Mouse (Mus musculus): ENCODE measurements around the gene Cttnbp2nl.

The Cttnbp2nl gene

GRCm38 (mm10) chr3:105017314-105017713, 35.6 kb downstream of the Cttnbp2nl start:
- in situ Hi-C loops (cut with MseI, MboI), result no loop called here

DNA sequence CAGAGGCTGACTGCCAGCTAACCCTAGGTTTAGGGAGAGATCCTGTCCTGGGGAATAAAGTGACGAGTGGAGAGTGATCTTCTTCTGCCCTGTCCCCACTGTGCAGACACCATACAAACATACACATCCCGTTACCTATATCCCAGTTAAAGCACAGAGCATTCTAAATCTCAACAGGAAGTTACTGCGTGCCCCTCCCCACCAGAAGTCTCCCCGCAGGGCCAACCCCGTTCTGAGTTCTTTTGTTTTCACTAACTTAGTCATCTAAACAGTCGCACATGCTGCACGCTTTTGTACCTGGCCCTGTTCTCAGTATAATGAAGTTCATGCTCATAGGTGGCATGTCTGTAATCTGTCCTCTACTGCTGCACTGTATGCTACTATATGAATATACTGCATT, 36.7 kb downstream of the Cttnbp2nl start:
- in situ Hi-C loops (cut with MseI, MboI), result no loop called here

DNA sequence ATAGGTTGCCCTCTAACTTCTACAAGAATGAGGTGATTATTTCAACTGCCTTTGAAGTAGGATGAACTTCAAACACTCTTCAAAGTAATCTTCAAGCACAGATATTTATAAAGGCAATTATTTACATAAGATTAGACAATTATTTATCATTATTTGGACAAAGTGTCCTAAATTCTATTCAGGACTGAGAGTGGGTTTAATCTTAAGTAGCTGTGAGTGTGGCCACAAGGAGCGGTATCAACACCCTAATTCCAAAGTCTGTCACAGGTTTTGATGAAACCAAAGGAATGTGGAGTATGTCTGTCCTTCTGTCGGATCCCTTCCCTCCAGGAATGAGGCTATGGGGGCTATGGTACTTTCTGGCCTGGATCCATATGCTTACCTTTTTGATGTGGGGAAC, 38.0 kb downstream of the Cttnbp2nl start:
- in situ Hi-C loops (cut with MseI, MboI), result no loop called here

DNA sequence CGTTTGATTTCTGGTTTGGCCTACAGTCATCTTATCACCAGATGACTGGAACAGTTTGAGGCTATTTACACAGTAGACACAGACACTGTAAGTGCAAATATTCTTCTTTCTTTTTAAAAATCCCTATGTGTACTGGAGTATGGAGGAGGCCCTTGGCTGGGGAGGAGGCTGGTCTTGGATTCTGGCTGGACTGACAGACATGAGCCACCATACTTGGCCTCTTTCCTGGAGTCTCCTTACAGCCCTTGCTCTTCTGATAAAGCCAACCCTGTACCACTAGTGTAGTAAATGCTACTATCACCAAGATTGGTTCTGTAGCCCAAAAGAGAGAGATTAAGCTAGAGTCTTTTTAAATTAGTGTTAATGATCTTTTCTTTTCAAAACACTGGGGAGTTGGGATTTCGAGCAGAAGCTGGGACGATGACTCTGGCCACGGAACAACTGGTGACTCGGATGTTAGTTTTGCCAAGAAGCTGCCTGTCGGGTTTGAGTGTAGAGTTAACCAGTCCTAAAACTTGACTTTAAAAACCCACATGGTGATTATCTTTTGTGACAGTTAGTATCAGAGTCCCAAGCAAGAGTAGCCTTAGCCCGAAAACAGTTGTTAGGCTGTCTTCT, 40.1 kb downstream of the Cttnbp2nl start:
- in situ Hi-C loops (cut with MseI, MboI), result no loop called here

- in situ Hi-C loops (cut with MseI, MboI), result no loop called here
These were observed 41.1 kb downstream of the Cttnbp2nl start for GRCm38 (mm10) chr3:105011883-105012282.

DNA sequence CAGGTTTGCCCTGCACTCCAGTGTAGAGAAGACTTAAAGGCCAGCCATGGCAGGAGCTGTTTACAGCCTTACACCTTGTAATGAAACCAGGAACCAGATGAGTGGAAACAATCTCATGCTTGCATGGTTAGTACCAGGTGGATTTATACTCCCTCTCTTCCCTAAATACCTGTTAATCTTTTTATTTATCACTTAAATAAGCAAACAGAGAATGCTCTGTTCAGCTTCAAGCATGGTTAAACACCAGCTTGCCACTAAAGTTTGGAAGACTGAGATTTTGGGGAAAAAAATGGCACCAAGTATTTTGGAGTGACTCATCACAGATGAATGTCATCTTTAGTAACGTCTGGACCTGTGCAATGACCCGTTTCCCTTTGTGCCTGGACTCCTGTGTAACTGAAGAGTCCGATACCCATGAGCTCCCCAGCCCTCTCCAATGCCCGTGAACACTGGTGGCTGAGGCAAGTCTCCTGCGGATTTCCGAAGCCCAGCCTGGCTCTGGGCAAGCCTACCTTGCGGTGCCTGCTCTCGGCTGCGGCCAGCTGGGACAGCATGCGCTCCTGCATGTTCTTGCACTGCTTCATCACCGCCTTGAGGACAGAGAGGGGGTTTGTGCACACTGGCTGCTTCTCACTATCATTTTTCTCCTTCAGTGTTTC, 42.1 kb downstream of the Cttnbp2nl start:
- in situ Hi-C loops (cut with MseI, MboI), result no loop called here

- in situ Hi-C loops (cut with MseI, MboI), result no loop called here
These were observed 44.9 kb downstream of the Cttnbp2nl start for GRCm38 (mm10) chr3:105008070-105008469.

- in situ Hi-C loops (cut with MseI, MboI), result no loop called here
These were observed 46.8 kb downstream of the Cttnbp2nl start for GRCm38 (mm10) chr3:105006101-105006500.

- in situ Hi-C loops (cut with MseI, MboI), result no loop called here
These were observed 47.3 kb downstream of the Cttnbp2nl start for GRCm38 (mm10) chr3:105005561-105006065.

GRCm38 (mm10) chr3:105005011-105005410, 47.9 kb downstream of the Cttnbp2nl start:
- in situ Hi-C loops (cut with MseI, MboI), result no loop called here

GRCm38 (mm10) chr3:105003960-105004463, 48.9 kb downstream of the Cttnbp2nl start:
- in situ Hi-C loops (cut with MseI, MboI), result no loop called here

DNA sequence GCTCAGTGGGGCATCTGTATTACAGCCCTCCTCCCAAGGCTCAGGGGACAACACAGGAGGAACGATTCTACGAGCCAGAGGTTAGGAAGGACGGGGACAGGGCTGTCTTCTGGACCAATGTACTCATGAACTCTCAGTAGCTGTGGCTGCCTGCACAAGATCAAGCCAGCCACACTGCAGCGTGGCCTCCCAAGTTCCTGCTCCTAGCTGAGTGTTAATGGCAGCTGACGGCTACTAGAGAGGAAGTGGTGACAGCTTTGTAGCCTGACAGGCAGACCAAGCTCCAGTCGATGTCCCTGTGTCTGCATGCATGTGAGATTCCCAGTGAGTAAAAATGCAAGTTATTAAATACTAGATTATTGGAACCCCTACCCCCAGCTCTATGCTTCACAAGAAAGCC, 51.6 kb downstream of the Cttnbp2nl start:
- in situ Hi-C loops (cut with MseI, MboI), result no loop called here

DNA sequence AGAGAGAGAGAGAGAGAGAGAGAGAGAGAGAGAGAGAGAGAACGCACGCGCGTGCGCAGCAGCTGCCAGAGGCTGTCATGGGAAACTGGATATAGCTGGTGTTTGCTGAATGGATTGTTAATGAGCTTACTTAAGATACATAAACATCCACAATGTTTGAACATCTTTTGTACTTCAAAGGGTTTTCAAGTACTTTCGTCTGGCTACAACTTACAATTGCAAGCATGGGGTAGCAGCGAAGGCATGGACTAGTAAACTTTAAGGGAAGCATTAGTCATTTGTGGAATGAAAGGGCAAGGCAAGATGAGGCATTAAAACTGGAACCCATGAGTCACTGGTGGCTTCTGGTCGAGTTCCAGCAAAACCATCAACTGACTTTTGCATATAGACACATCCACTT, 52.4 kb downstream of the Cttnbp2nl start:
- in situ Hi-C loops (cut with MseI, MboI), result no loop called here

- in situ Hi-C loops (cut with MseI, MboI), result no loop called here
These were observed 55.4 kb downstream of the Cttnbp2nl start for GRCm38 (mm10) chr3:104997563-104997962.

GRCm38 (mm10) chr3:104995707-104996106, 57.2 kb downstream of the Cttnbp2nl start:
- in situ Hi-C loops (cut with MseI, MboI), result no loop called here

GRCm38 (mm10) chr3:104994415-104994841, 58.5 kb downstream of the Cttnbp2nl start:
- in situ Hi-C loops (cut with MseI, MboI), result loop anchor here (5.0 kb wide), 2 partner anchors 63 to 68 kb away; no protein-coding TSS in a partner anchor

DNA sequence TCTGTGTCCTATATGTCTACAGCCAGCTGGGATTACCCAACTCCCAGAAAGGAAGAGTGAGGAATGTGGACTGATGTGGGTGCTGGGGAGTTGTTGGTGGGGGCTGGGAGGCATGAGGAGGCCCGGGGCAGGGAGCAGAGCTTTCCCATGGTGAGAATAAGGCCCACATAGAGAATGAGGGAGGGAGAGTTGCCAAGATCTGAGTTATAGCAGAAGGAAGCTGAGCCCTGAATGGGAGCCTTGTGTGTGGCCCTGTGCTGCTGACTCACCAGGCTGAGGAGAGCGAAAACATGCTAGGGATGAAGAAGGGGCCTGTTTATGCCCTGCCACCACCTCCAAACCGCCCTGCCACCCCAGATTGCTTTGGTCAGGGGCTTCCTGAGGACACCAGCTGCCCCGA, 59.1 kb downstream of the Cttnbp2nl start:
- in situ Hi-C loops (cut with MseI, MboI), result loop anchor here (5.0 kb wide), 2 partner anchors 64 to 69 kb away; no protein-coding TSS in a partner anchor

GRCm38 (mm10) chr3:104992709-104993388, 60.1 kb downstream of the Cttnbp2nl start:
- in situ Hi-C loops (cut with MseI, MboI), result loop anchor here (5.0 kb wide), 2 partner anchors 64 to 69 kb away; no protein-coding TSS in a partner anchor

GRCm38 (mm10) chr3:104991703-104992102, 61.2 kb downstream of the Cttnbp2nl start:
- in situ Hi-C loops (cut with MseI, MboI), result loop anchor here (5.0 kb wide), 2 partner anchors 66 to 71 kb away; no protein-coding TSS in a partner anchor

- in situ Hi-C loops (cut with MseI, MboI), result no loop called here
These were observed 65.1 kb downstream of the Cttnbp2nl start for GRCm38 (mm10) chr3:104987884-104988283.

DNA sequence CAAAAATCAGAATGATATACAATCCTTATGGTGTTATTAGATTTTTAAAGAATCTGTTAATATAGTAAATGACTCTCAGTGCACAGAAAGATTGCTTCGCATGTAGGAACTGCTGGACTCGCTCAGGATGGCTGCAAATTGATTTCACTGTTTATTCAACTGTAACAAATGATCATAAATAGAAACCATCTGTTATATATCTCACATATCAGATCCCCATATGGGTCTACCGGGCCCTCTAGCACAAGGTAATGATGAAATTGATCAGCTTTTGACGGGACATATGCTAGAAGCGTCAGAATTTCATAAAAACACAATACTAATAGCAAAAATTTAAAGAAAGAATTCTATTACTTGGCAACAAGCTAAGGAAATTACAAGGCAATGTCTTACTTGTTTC, 73.2 kb downstream of the Cttnbp2nl start:
- in situ Hi-C loops (cut with MseI, MboI), result no loop called here
